Mouse (Mus musculus) stomach, postnatal 0 days (tissue): Measurements from ENCODE around the gene Ankrd6.

ENCODE experiments used
- CTCF ChIP-seq: IDR thresholded peaks from 2 replicates; pipeline ENCODE4 v1.5.1; 2016; ENCODE audit warnings: antibody characterized with exemption, low read depth, mild to moderate bottlenecking, moderate library complexity
- EP300 ChIP-seq: optimal IDR thresholded peaks from 2 replicates; pipeline ENCODE3; 2016; ENCODE audit warnings: antibody characterized with exemption

- TF ChIP-seq EP300 (no peak), CTCF (no peak)
Observed at GRCm38 (mm10) chr4:32767471-32767870, 183.2 kb downstream of the Ankrd6 start.
